Mouse (Mus musculus) embryo, embryonic 10.5 days (tissue): ENCODE results near the gene Gm6880.
"Not testable (repeated sequence)": the region's sequence is repeated elsewhere in the genome, so short reads cannot be mapped to it uniquely, and the experiment has no call there.

Source experiments
- DNase-seq: peaks from one replicate; pipeline ENCODE4 v3.0.0-alpha.2; 2015; ENCODE audit warnings: low spot score

Gm6880 gene

DNA sequence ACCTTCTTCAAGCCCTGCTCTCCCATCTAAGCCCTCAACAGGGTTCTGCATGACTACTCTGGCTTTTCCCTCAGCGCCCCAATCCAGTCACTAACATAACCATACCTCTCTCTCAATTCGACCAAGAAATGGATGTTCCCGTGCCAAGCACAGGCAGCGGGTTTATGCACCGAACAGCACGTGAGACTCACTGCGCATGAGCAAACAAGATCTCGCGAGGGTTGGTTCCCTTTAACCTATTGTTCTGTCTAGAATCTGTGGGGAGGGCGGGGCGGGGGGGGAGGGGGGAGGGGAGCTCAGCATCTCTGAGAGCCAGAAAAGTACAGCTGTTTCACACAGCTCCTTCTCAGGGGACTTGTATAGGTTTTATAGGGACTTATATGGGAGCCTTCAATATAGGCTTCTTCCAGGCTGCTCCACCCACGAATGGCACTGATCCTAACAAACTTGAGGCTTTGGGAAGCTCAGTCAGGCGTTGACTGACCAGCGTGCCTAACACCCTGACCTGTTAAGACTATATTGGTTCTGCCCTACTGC, at the start of gene Gm6880:
TSS of gene Gm6880 (minus strand) at position 51 of the 537 bp plus-strand sequence.
- DNase-seq, result not testable (repeated sequence)

- DNase-seq, result not testable (repeated sequence)
Observed at GRCm38 (mm10) chrX:74517461-74517860, 36.3 kb upstream of the Gm6880 start.

DNA sequence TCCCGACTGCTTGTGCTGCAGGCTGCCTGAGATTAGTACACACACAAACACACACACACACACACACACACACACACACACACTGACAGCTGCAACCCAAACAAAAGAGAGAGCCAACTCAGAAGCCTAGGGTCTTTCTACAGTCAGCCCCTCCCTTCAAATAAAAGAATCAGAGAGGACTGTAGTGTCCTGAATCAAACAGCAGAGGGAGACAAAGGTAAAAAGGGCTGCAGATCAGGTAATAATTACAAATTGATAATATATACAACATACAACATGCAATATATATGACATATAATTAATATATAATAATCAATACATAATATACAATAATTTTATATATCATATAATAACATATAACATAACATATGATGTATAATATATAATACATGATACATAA, 15.9 kb upstream of the Gm6880 start:
- peak; percentile 18 for DNase-seq

- DNase-seq, result peak; percentile 54
Observed at GRCm38 (mm10) chrX:74452773-74453172, 28.4 kb downstream of the Gm6880 start.

GRCm38 (mm10) chrX:74451157-74451912, 29.9 kb downstream of the Gm6880 start:
- no peak for DNase-seq
